Mouse (Mus musculus) olfactory bulb, adult 2 months (tissue): ENCODE data around the gene Eif2b3.

ENCODE experiments used
- CTCF ChIP-seq: fragments of 200-500 bp; IDR thresholded peaks from 2 replicates; pipeline ENCODE4 v1.5.1; 2012; ENCODE audit warnings: low read depth, mild to moderate bottlenecking, low read length, moderate library complexity; ENCODE audit not compliant: insufficient read depth
- POLR2A ChIP-seq: fragments of 200-500 bp; IDR thresholded peaks from 2 replicates; pipeline ENCODE4 v1.6.1; 2012; ENCODE audit warnings: mild to moderate bottlenecking, low read depth, low read length, moderate library complexity; ENCODE audit not compliant: insufficient read depth

DNA sequence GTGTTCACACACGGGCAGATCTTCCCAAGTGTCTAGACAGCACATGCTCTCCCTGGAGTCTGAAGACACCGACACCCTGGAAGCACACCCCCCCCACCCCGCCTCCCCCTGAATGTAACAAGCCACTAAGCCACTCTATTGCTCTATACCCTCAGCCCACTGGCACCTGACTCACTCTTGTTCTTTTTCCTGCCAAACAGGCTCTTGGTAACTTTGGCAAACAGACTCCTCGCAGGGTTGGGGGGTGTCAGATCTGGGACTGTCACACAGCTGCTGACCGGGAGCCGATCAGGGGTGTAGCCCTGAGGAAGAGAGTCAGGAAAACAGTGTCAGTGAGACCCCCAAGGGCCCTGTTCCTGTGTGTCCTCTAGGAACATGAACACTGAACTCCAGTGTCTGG, 112.0 kb downstream of the Eif2b3 start:
- TF ChIP-seq POLR2A = no peak
- TF ChIP-seq CTCF = no peak
